Mouse (Mus musculus) lung, postnatal 0 days (tissue): ENCODE data around the gene Aes.

ENCODE experiments used
- CTCF ChIP-seq: IDR thresholded peaks from 2 replicates; pipeline ENCODE4 v1.5.1; 2016; ENCODE audit warnings: antibody characterized with exemption, mild to moderate bottlenecking
- EP300 ChIP-seq: IDR thresholded peaks from 2 replicates; pipeline ENCODE4 v1.6.1; 2016; ENCODE audit warnings: antibody characterized with exemption, mild to moderate bottlenecking, control low read depth

- TF ChIP-seq CTCF: peak; percentile 72
- TF ChIP-seq EP300: no peak
Measured at GRCm38 (mm10) chr10:81553232-81553631, 6.1 kb upstream of the Aes start.
